Mouse (Mus musculus) limb, embryonic 11.5 days (tissue): ENCODE data around the gene Unc119. TPM values are rescaled to one million over a fixed set of nuclear protein-coding genes. Genes with fewer than 3 reads are reported as not detected.

ENCODE experiments used
- ATAC-seq: fragments of 200-750 bp; cut with Nextera tagmentation; 2 replicates; pipeline ENCODE4 v1.8.0; 2017; ENCODE audit warnings: low read depth; ENCODE audit not compliant: insufficient number of reproducible peaks, low FRiP score, low TSS enrichment
- DNase-seq: peaks from one replicate; pipeline ENCODE4 v3.0.0-alpha.2; 2015; ENCODE audit warnings: low spot score
- H3K27ac ChIP-seq: fragments of 300-500 bp; sonication (generic); replicated peaks from 2 replicates; pipeline ENCODE4 v1.5.1; 2014; ENCODE audit warnings: low read depth, mild to moderate bottlenecking, low read length
- H3K27me3 ChIP-seq: fragments of 300-500 bp; sonication (generic); 2 replicates; pipeline ENCODE4 v1.6.1; 2014; ENCODE audit warnings: mild to moderate bottlenecking, low read length, mixed read lengths; ENCODE audit not compliant: control insufficient read depth, insufficient read depth
- H3K36me3 ChIP-seq: fragments of 300-500 bp; sonication (generic); 2 replicates; pipeline ENCODE4 v1.6.1; 2014; ENCODE audit warnings: mild to moderate bottlenecking, low read length, moderate library complexity, mixed read lengths; ENCODE audit not compliant: control insufficient read depth, insufficient read depth
- H3K4me1 ChIP-seq: fragments of 300-500 bp; sonication (generic); 2 replicates; pipeline ENCODE4 v1.6.1; 2014; ENCODE audit warnings: low read length, mixed read lengths; ENCODE audit not compliant: control insufficient read depth, insufficient read depth
- H3K4me2 ChIP-seq: fragments of 300-500 bp; sonication (generic); 2 replicates; pipeline ENCODE4 v1.6.1; 2014; ENCODE audit warnings: low read depth, mild to moderate bottlenecking, moderate library complexity; ENCODE audit not compliant: severe bottlenecking
- H3K4me3 ChIP-seq: fragments of 300-500 bp; sonication (generic); 2 replicates; pipeline ENCODE4 v1.5.1; 2014; ENCODE audit warnings: low read depth, low read length
- H3K9ac ChIP-seq: fragments of 300-500 bp; sonication (generic); 2 replicates; pipeline ENCODE4 v1.6.1; 2014; ENCODE audit warnings: mild to moderate bottlenecking, low read length
- H3K9me3 ChIP-seq: fragments of 300-500 bp; sonication (generic); 2 replicates; pipeline ENCODE4 v1.6.1; 2016; ENCODE audit warnings: low read length; ENCODE audit not compliant: control insufficient read depth
- WGBS: fragments of 180-500 bp; shearing (Covaris S2); extraction: QIAGEN DNeasy Blood & Tissue Kit; methylation state at CpG from one replicate; pipeline ENCODE4 v1.1.7; 2014; 5-methylcytosine and 5-hydroxymethylcytosine counted together
- polyA plus RNA-seq: library from polyadenylated mRNA; unstranded; fragments of >200 nt; fragmentation: Nextera tagmentation; extraction: Ambion mirVana; gene quantifications from 2 replicates; pipeline ENCODE4 v1.2.1, GENCODE M21; 2014

Unc119 gene
- polyA plus RNA-seq = 84.2 and 86.9 TPM in 2 replicates

DNA sequence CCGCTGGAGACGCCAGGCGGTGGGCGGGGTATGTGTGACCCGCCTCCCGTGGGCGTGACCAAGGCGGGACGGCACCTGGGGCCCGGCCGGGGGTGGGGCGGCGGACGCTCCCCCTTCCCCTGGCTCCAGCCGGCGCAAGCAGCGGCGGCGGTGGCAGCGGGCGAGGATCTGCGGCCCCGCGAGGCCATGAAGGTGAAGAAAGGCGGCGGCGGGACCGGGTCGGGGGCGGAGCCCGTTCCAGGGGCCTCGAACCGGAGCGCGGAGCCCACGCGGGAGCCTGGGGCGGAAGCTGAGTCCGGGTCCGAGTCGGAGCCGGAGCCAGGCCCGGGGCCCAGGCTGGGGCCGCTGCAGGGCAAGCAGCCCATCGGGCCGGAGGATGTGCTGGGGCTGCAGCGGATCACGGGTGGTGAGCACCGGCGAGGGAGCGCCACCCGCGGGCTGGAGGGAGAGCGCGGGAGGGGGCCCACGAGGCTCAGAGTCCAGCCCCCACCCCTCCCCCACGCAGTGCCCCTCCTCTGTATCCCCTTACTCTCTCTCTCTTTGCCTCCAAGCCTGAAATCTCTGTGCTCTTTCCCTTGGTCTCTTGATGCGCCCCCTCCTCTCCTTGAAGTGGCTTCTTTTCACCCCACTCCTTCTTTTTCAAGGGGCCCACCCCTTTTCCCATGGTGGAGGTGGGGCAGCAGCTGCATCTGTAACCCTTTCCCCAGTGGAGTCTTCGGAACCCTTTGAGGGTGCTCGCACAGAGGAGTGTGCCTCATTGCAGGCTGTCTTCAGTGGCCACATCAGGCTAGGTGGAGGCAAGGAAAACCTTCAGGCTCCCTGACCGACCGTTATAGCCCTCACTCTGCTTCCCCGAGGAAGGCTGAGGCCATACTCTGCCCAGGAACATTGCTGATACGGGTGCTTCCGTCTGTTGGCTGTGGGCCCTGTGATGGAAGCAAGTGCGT, at the start of gene Unc119:
TSS of gene Unc119 (plus strand) at position 102 of the 947 bp plus-strand sequence.
- Histone ChIP-seq H3K36me3 (peaks cover 7% of the 10 kb centered on the region), H3K9me3 (no peaks in the 10 kb centered on the region)
- whole genome bisulfite sequencing = 1% methylated on average over 63 of the region's 66 CpGs

DNA sequence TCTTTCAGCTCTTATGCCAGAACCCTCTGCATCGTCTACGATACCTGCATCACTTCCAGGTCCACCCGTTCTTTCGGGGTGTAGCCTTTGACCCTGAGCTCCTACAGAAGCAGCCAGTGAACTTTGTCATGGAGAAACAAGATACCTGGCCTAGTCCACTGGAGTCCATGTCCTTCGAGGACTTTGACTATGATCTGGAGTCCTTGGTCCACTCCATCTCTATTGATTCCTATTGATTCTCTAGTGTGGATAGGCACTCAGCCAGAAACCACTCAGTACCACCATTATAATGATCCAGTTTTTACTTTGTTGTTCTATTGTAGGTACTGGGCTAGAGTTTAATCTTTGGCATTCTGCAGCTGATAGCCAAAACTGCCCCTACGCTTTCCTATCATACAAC, 48.7 kb upstream of the Unc119 start:
- ATAC-seq = no peak
- Histone ChIP-seq H3K27me3 (no peaks in the 10 kb centered on the region), H3K9me3 (no peaks in the 10 kb centered on the region), H3K4me1 (no peaks in the 10 kb centered on the region), H3K4me2 (no peak overlapping the region), H3K27ac (no peak overlapping the region), H3K36me3 (peaks cover 8% of the 10 kb centered on the region), H3K4me3 (no peak overlapping the region), H3K9ac (no peak overlapping the region)
- 94% methylated on average over 6 of the region's 6 CpGs for WGBS
- DNase-seq = no peak

More for the DNA sequence above, at the start of gene Unc119:
- peak within 1 kb of the TSS; percentile 84 for H3K27ac ChIP-seq
- peak; percentile 85 for ATAC-seq
- no peaks in the 10 kb centered on the region for H3K27me3 ChIP-seq
- H3K4me1 ChIP-seq = peaks cover 15% of the 10 kb centered on the region
- H3K4me3 ChIP-seq = peak within 1 kb of the TSS; percentile 87
- DNase-seq = peak; percentile 87
- H3K4me2 ChIP-seq = peak within 1 kb of the TSS; percentile 51
- H3K9ac ChIP-seq = peak within 1 kb of the TSS; percentile 93

DNA sequence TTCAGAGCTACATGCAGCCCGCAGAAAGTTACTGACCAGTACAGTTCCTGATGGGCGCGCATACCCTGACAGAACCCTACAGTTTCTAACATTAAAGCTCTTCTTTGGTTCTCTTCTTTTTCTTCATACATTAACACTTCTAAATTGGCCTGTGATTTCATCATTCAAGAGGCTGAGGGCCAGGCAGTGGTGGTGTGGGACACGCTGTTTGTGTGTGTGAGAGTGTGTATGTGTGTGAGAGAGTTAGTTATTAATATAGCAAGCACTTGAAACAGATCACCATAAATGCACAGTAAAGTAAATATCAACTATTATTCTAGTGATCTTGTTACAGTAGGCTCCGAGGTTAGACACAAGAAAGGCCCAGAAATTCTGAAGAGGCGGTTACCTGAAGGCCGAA, 42.4 kb upstream of the Unc119 start:
- peak overlapping the region; percentile 93 for H3K4me3 ChIP-seq
- 0 out of 2 replicates have a peak, but pooled peaks cover 2% of the 10 kb centered on the region for H3K4me1 ChIP-seq
- H3K27me3 ChIP-seq = no peaks in the 10 kb centered on the region
- WGBS = 70% methylated on average over 7 of the region's 7 CpGs
- no peaks in the 10 kb centered on the region for H3K9me3 ChIP-seq
- no peak overlapping the region; the same call in 1 of the 2 replicates for H3K27ac ChIP-seq
- peak overlapping the region; percentile 78 for H3K4me2 ChIP-seq
- peak overlapping the region; percentile 82 for H3K9ac ChIP-seq
- peaks cover 13% of the 10 kb centered on the region for H3K36me3 ChIP-seq
- no peak for ATAC-seq
- DNase-seq = no peak

DNA sequence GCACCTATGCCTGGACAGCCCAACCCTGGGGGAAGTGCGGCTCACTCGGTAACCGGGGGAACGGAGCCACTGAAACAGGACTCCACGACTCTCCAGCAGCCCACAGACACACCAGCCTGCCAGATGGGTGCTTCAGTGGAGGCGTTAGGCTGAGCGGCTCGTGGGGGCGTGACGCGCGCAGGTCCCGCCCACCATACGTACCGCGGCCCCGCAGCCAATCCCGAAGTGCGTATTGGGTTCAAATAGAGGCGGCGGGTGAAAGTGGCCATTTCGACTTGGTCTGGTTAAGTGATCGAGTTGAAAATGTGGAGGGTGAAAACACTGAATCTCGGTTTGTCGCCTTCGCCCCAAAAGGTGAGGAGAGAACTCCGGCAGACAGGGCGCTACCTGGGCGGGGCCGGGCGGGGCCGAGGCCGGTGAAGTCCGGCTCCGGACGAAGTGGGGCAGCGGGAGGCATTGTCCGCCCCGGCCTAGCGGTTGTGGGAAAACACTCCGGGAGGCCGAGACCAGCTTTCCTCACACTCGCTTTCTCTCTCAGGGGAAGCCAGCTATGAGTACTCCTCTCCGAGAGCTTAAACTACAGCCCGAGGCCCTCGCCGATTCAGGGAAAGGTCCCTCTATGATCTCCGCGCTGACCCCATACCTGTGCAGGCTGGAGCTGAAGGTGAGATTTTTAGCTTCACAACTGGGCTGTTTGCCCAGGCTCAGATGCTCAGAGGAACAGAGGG, 41.8 kb upstream of the Unc119 start, which contains the start of gene Spag5:
TSS of gene Spag5 (plus strand) at position 173 of the 728 bp plus-strand sequence.
- H3K9ac ChIP-seq = peak within 1 kb of the TSS; percentile 82
- peak; percentile 97 for ATAC-seq
- H3K4me2 ChIP-seq = peak within 1 kb of the TSS; percentile 78
- H3K36me3 ChIP-seq = peaks cover 13% of the 10 kb centered on the region
- H3K27ac ChIP-seq = peak within 1 kb of the TSS; percentile 47; the same call in 1 of the 2 replicates
- peak within 1 kb of the TSS; percentile 93 for H3K4me3 ChIP-seq
- DNase-seq = peak; percentile 92
- H3K9me3 ChIP-seq = no peaks in the 10 kb centered on the region
- H3K27me3 ChIP-seq = no peaks in the 10 kb centered on the region
- WGBS = under 1% methylated on average over 49 of the region's 49 CpGs
- 0 out of 2 replicates have a peak, but pooled peaks cover 2% of the 10 kb centered on the region for H3K4me1 ChIP-seq

DNA sequence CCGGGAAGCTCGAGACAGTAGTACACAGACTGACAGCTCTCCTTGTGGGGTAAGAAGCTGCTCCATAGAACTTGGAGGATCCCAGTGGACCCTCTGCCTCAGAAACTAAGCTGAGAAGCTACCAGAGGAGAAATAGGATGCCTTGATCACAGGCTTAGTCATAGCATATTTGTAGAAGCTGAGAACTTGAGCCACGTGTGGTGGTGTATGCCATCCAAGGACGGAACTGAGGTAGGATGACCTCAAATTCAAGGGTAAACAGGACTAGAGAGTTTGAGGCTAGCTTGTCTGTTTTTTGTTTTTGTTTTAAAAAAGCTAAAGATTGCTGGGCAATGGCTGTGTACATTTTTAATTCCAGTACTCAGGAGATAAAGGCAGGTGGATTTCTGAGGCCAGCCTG, 38.0 kb upstream of the Unc119 start:
- H3K9me3 ChIP-seq = no peaks in the 10 kb centered on the region
- no peak overlapping the region for H3K4me3 ChIP-seq
- ATAC-seq (no peak), DNase-seq (no peak)
- no peak overlapping the region for H3K4me2 ChIP-seq
- no peak overlapping the region for H3K27ac ChIP-seq
- H3K4me1 ChIP-seq = 0 out of 2 replicates have a peak, but pooled peaks cover 2% of the 10 kb centered on the region
- no peak overlapping the region for H3K9ac ChIP-seq
- peaks cover 20% of the 10 kb centered on the region for H3K36me3 ChIP-seq
- no peaks in the 10 kb centered on the region for H3K27me3 ChIP-seq
- WGBS = 93% methylated on average over 4 of the region's 4 CpGs

DNA sequence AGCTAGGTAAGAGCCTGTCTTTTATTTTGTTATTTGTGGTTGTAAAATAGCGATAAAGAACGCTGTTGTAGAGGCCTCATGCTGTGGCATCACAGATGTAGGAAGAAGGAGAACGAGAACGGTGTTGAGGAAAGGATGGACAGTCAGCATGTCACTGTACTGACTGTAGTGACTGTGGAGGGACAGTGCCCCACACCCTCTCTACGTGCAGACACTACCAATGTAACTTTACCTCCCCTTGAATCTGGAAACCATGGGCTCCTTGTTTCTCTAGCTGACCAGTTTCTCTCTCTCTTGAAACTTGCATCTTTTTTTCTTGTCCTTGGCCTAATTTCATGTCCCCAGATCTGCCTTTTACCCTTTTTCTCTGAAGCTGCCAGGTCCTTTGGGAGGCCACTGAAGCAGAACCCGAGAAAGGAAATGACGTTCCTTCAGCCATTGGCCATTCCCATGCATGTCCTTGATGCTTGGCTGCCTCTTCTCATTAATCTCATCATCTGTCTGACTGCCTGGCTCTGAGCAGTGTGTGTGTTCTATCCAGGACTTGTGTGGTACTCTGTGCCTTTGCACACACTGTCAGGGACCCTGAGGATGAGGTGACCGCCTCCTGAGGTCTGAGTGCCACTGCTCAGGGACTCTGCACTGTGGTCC, 32.3 kb upstream of the Unc119 start:
- Histone ChIP-seq H3K4me1 (no peaks in the 10 kb centered on the region), H3K9me3 (no peaks in the 10 kb centered on the region), H3K36me3 (peaks cover 29% of the 10 kb centered on the region), H3K4me2 (no peak overlapping the region), H3K9ac (no peak overlapping the region), H3K4me3 (no peak overlapping the region), H3K27ac (no peak overlapping the region), H3K27me3 (no peaks in the 10 kb centered on the region)
- no peak for DNase-seq
- ATAC-seq = no peak
- WGBS = 89% methylated on average over 8 of the region's 8 CpGs

DNA sequence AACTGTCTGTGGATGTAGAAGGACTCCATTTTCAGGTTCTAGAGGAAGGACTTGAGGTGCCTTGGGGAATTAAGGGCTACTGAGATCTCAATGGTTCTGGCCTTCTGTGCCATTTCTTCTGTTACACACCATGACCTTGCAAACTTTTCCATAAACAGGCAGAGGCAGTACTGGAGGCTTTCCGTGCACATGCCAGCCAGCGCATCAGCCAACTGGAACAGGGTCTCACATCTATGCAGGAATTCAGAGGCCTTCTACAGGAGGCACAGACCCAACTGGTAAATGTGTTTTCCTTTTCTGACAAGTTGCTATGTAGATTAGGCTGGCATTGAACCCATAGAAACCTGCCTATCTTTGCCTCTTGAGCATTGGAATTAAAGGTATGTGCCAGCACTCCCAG, 29.6 kb upstream of the Unc119 start:
- 99% methylated on average over 2 of the region's 2 CpGs for WGBS
- H3K4me1 ChIP-seq = no peaks in the 10 kb centered on the region
- no peak overlapping the region for H3K4me2 ChIP-seq
- H3K9me3 ChIP-seq = no peaks in the 10 kb centered on the region
- ATAC-seq (no peak), DNase-seq (no peak)
- H3K9ac ChIP-seq = no peak overlapping the region
- no peak overlapping the region for H3K4me3 ChIP-seq
- H3K27me3 ChIP-seq = no peaks in the 10 kb centered on the region
- no peak overlapping the region for H3K27ac ChIP-seq
- H3K36me3 ChIP-seq = peaks cover 35% of the 10 kb centered on the region

DNA sequence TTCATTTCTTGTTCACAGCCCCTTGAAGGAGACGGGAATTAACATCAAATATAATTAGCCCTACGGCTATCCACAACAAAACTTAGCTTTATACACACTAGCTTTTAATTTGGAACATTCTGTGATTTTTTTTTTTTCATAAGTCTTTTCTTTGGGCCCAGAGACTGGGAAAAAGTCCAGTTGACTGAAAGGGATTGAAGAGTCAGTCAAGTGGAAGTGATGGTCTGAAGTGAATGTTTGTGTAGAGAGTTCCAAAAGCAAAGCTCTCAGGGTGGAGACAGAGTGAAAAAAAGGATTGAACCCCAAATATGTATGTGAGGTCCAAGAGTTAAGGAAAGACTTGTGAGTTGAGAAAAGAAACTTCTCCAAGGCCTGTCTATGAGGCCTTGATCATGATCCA, 24.9 kb upstream of the Unc119 start:
- DNase-seq (no peak), ATAC-seq (no peak)
- H3K4me1 ChIP-seq = peaks cover 6% of the 10 kb centered on the region; the same call in 1 of the 2 replicates
- H3K9me3 ChIP-seq = no peaks in the 10 kb centered on the region
- H3K27ac ChIP-seq = no peak overlapping the region
- WGBS = 88% methylated on average over 2 of the region's 2 CpGs
- H3K9ac ChIP-seq = no peak overlapping the region
- no peak overlapping the region for H3K4me3 ChIP-seq
- peaks cover 46% of the 10 kb centered on the region for H3K36me3 ChIP-seq
- H3K4me2 ChIP-seq = no peak overlapping the region
- H3K27me3 ChIP-seq = no peaks in the 10 kb centered on the region
